Mouse (Mus musculus) heart, postnatal 0 days (tissue): ENCODE data around the gene Rrp8. TPM values are rescaled to one million over a fixed set of nuclear protein-coding genes. Genes with fewer than 3 reads are reported as not detected.

Experiments
- ATAC-seq: fragments of 200-750 bp; cut with Nextera tagmentation; 2 replicates; pipeline ENCODE4 v1.8.0; 2017; ENCODE audit warnings: low read depth, moderate number of reproducible peaks, moderate library complexity; ENCODE audit not compliant: insufficient read depth
- DNase-seq: peaks from one replicate; pipeline ENCODE4 v3.0.0-alpha.2; 2016; ENCODE audit warnings: low spot score
- H3K27ac ChIP-seq: fragments of 300-500 bp; sonication (generic); 2 replicates; pipeline ENCODE4 v1.5.1; 2014; ENCODE audit warnings: low read depth, mild to moderate bottlenecking
- H3K27me3 ChIP-seq: fragments of 300-500 bp; sonication (generic); 2 replicates; pipeline ENCODE4 v1.6.1; 2014; ENCODE audit warnings: low read length, mixed read lengths; ENCODE audit not compliant: control insufficient read depth, insufficient read depth
- H3K36me3 ChIP-seq: fragments of 300-500 bp; sonication (generic); replicated peaks from 2 replicates; pipeline ENCODE4 v1.6.1; 2014; ENCODE audit warnings: low read length, mixed read lengths; ENCODE audit not compliant: control insufficient read depth, insufficient read depth
- H3K4me1 ChIP-seq: fragments of 300-500 bp; sonication (generic); 2 replicates; pipeline ENCODE4 v1.6.1; 2014; ENCODE audit warnings: antibody characterized with exemption; ENCODE audit not compliant: control insufficient read depth, insufficient read depth
- H3K4me2 ChIP-seq: fragments of 300-500 bp; sonication (generic); 2 replicates; pipeline ENCODE4 v1.6.1; 2014; ENCODE audit warnings: low read depth, mild to moderate bottlenecking, low read length, moderate library complexity
- H3K4me3 ChIP-seq: fragments of 300-500 bp; sonication (generic); 2 replicates; pipeline ENCODE4 v1.5.1; 2014; ENCODE audit warnings: low read depth, low read length
- H3K9ac ChIP-seq: fragments of 300-500 bp; sonication (generic); replicated peaks from 2 replicates; pipeline ENCODE4 v1.6.1; 2014; ENCODE audit warnings: low read depth, low read length, mixed read lengths
- H3K9me3 ChIP-seq: fragments of 300-500 bp; sonication (generic); replicated peaks from 2 replicates; pipeline ENCODE4 v1.6.1; 2016; ENCODE audit warnings: low read length; ENCODE audit not compliant: control insufficient read depth
- CTCF ChIP-seq: IDR thresholded peaks from 2 replicates; pipeline ENCODE4 v1.5.1; 2016; ENCODE audit warnings: antibody characterized with exemption, control low read depth, low read depth
- EP300 ChIP-seq: IDR thresholded peaks from 2 replicates; pipeline ENCODE4 v1.6.1; 2016; ENCODE audit warnings: antibody characterized with exemption, low read depth
- WGBS: fragments of 180-500 bp; shearing (Covaris S2); extraction: QIAGEN DNeasy Blood & Tissue Kit; methylation state at CpG from one replicate; pipeline ENCODE4 v1.1.7; 2014; 5-methylcytosine and 5-hydroxymethylcytosine counted together
- polyA plus RNA-seq: library from polyadenylated mRNA; unstranded; fragments of >200 nt; fragmentation: Nextera tagmentation; extraction: Ambion mirVana; gene quantifications from 2 replicates; pipeline ENCODE4 v1.2.1, GENCODE M21; 2015
- total RNA-seq: library from RNA; depleted of rRNA; stranded (reverse); fragments of >200 nt; gene quantifications from 2 replicates; pipeline ENCODE4 v1.2.3, GENCODE M21; 2014; ENCODE audit warnings: low replicate concordance

Gene Rrp8
- total and polyA plus RNA-seq, 2 experiments from 2014 or later = 17.1 to 21.8 TPM

DNA sequence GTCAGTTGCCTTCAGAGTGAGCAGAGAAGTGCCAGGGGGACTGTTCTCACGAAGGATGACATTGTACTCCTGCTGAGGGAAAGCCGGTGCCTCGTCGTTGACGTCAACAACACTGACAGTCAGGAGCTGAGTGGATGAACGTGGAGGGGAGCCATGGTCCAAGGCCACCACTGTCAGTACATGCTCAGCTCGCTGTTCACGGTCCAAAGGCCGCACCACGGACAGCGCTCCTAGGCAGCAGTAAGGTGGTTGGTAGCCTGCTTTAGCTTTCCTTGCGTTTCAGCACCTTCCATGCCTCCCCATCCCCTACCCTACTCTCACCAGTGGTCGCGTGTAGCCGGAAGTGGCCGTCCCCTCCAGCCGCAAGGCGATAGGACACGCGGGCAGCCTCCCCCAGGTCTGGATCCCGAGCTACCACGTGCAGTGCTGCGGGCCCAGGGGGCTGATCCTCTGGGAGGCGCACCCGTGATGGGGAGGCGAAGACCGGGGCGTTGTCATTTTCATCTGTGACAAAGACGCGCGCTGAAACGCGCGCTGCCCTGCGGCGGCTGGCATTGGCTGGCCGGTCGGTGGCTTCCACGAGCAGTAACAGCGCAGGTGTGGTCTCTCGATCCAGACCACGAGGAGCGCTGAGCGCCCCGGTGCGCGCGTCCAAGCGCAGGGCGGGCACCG lies 24.8 kb upstream of the Rrp8 start:
- ATAC-seq (peak; percentile 31; the same call in 1 of the 2 replicates), DNase-seq (no peak)
- WGBS = 24% methylated on average over 51 of the region's 51 CpGs
- Histone ChIP-seq H3K27ac (no peak overlapping the region), H3K4me2 (peak overlapping the region; percentile 59), H3K9me3 (no peaks in the 10 kb centered on the region), H3K4me3 (peak overlapping the region; percentile 33), H3K27me3 (peaks cover 27% of the 10 kb centered on the region), H3K4me1 (0 out of 2 replicates have a peak, but pooled peaks cover 8% of the 10 kb centered on the region), H3K36me3 (peaks cover 29% of the 10 kb centered on the region), H3K9ac (no peak overlapping the region)
- TF ChIP-seq CTCF (no peak), EP300 (no peak)

DNA sequence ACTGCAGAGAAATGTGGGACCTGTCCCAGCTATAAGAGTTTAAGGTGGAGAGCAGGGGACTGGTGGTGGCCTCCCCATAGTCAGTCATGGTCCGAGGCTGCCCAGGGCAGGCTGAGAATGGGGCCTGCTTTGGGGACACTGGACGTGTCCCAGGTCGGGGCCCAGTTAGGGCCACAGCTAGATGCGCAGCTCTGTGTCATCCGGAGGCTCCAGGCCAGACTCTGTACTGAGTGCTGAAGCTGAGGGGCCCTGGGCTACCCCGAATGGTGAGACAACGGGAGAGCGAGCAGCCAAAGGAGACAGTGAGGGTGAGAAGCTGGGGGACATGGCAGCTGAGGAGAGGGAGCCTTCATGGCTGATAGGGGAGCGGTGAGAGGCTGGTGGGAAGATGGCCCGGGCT lies 16.1 kb upstream of the Rrp8 start:
- 86% methylated on average over 10 of the region's 10 CpGs for WGBS
- no peak overlapping the region for H3K4me2 ChIP-seq
- DNase-seq (no peak), ATAC-seq (no peak)
- H3K27ac ChIP-seq = no peak overlapping the region
- 0 out of 2 replicates have a peak, but pooled peaks cover 10% of the 10 kb centered on the region for H3K4me1 ChIP-seq
- peaks cover 51% of the 10 kb centered on the region for H3K36me3 ChIP-seq
- H3K4me3 ChIP-seq = no peak overlapping the region
- no peaks in the 10 kb centered on the region for H3K27me3 ChIP-seq
- no peaks in the 10 kb centered on the region for H3K9me3 ChIP-seq
- H3K9ac ChIP-seq = no peak overlapping the region
- TF ChIP-seq EP300 (no peak), CTCF (no peak)

- Histone ChIP-seq H3K27ac (no peak overlapping the region), H3K4me2 (no peak overlapping the region), H3K9me3 (no peaks in the 10 kb centered on the region), H3K9ac (no peak overlapping the region), H3K27me3 (no peaks in the 10 kb centered on the region), H3K4me1 (0 out of 2 replicates have a peak, but pooled peaks cover 10% of the 10 kb centered on the region), H3K4me3 (no peak overlapping the region), H3K36me3 (peaks cover 49% of the 10 kb centered on the region)
- TF ChIP-seq CTCF (no peak), EP300 (no peak)
- WGBS = 78% methylated on average over 2 of the region's 2 CpGs
- ATAC-seq (no peak), DNase-seq (no peak)
Observed at GRCm38 (mm10) chr7:105752716-105753115, 15.5 kb upstream of the Rrp8 start.

GRCm38 (mm10) chr7:105751491-105752433 lies 14.6 kb upstream of the Rrp8 start, which contains the start of gene Tpp1:
Tpp1 (minus strand) TSS chr7:105752235.
- ATAC-seq (peak; percentile 96), DNase-seq (peak; percentile 95)
- Histone ChIP-seq H3K4me1 (0 out of 2 replicates have a peak, but pooled peaks cover 10% of the 10 kb centered on the region), H3K4me2 (peak within 1 kb of the TSS; percentile 81), H3K9ac (peak within 1 kb of the TSS; percentile 56), H3K4me3 (peak within 1 kb of the TSS; percentile 58), H3K36me3 (peaks cover 42% of the 10 kb centered on the region), H3K9me3 (no peaks in the 10 kb centered on the region), H3K27ac (peak within 1 kb of the TSS; percentile 14; the same call in 1 of the 2 replicates), H3K27me3 (no peaks in the 10 kb centered on the region)
- TF ChIP-seq EP300 = no peak
- TF ChIP-seq CTCF = no peak
- 16% methylated on average over 20 of the region's 20 CpGs for WGBS

- H3K27me3 ChIP-seq = no peaks in the 10 kb centered on the region
- peaks cover 33% of the 10 kb centered on the region for H3K36me3 ChIP-seq
- DNase-seq (no peak), ATAC-seq (no peak)
- 71% methylated on average over 2 of the region's 2 CpGs for WGBS
- 0 out of 2 replicates have a peak, but pooled peaks cover 10% of the 10 kb centered on the region for H3K4me1 ChIP-seq
- no peak overlapping the region for H3K27ac ChIP-seq
- H3K4me2 ChIP-seq = no peak overlapping the region
- no peak overlapping the region for H3K9ac ChIP-seq
- TF ChIP-seq EP300 = no peak
- no peak for TF ChIP-seq CTCF
- H3K9me3 ChIP-seq = no peaks in the 10 kb centered on the region
- no peak overlapping the region for H3K4me3 ChIP-seq
Observed at GRCm38 (mm10) chr7:105747776-105748175, 10.6 kb upstream of the Rrp8 start.
